Comparison of ENCODE assay signal across 8 mouse cellular contexts in the genomic region with DNA sequence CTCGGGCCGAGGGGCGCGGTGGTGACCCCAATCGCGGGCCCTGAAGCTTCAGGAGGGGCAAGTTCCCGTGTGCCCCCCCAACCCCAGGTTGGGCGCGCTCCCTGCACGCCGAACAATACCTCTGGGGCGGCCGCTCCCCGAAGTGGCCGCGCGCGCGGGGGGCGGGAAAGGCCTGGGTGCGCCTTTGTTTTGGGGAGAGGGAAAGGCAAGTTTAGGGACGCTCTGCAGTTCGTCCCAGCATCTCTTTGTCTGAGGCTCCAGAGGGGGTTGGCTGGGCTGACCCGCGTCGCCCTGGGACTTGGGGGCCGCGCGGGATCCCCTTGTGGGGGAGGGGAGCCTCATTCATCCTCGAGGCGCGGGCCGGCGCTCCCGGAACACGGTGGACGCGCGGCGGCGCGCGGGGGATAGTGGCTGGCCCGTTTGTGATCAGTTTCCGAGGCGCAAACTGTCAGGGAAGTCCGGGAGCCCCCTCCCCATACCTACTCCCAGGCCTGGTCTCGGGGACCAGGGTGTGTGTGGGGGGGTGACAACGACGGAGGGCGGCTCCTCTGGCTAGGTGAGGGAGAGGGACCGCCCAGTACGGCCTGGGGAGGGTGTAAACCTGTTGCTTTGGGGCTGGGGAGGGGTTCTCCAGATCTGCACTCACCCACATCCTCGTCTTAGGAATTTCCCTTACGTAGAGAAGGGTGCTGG. TPM values are rescaled to one million over a fixed set of nuclear protein-coding genes. Genes with fewer than 3 reads are reported as not detected.
DNase-seq lines count a peak whose midpoint lies in the region; ATAC-seq lines count a peak whose summit lies in the region.

No protein-coding gene starts in this region.

- H3K4me1 ChIP-seq in hindbrain, embryonic 14.5 days (replicated peaks; ENCODE audit: control insufficient read depth, insufficient read depth, low read length): peaks cover 16% of the 10 kb centered on the region; the same call in 1 of the 2 replicates

- 13% methylated on average over 45 of the region's 55 CpGs for WGBS in hindbrain, embryonic 14.5 days

- peak; percentile 57 for DNase-seq in NIH3T3 (ENCODE audit: low read depth)
- peak; percentile 37 for DNase-seq in cerebellum, adult 8-10 months
- DNase-seq in forelimb bud, embryonic 11.5 days (ENCODE audit: low read depth, low spot score): peak; percentile 31
- DNase-seq in hindbrain, embryonic 14.5 days (ENCODE audit: low spot score): peak; percentile 27
- DNase-seq in left cerebral cortex, postnatal 25 days (ENCODE audit: low spot score in 2 of 2): peak; percentile 15 to 25
- peak; percentile 60 for DNase-seq in mesoderm, embryonic 11.5 days (ENCODE audit: low read depth, low spot score)
- peak; percentile 4 for DNase-seq in skeletal muscle tissue, adult 2 months (ENCODE audit: low read depth, low spot score)

- peak; percentile 10; the same call in 1 of the 2 replicates for ATAC-seq in hindbrain, embryonic 14.5 days (ENCODE audit: low FRiP score)
- no peak for ATAC-seq in erythroid progenitor cell, adult 5-6 weeks (replicated peaks; ENCODE audit: low FRiP score, poor library complexity, severe bottlenecking)

- H3K27ac ChIP-seq in hindbrain, embryonic 14.5 days: peak overlapping the region; percentile 96

- peak overlapping the region; percentile 73 for H3K4me3 ChIP-seq in hindbrain, embryonic 14.5 days (replicated peaks; ENCODE audit: low read length)

- H3K9ac ChIP-seq in hindbrain, embryonic 14.5 days: peak overlapping the region; percentile 84

- H3K9me3 ChIP-seq in hindbrain, embryonic 14.5 days (ENCODE audit: control insufficient read depth, low read length): no peaks in the 10 kb centered on the region

- intact Hi-C loops in left cerebral cortex, postnatal 25 days (cut with DNase I): loop anchor here (2.0 to 10.0 kb wide), 4 partner anchors 71 to 187 kb away; no protein-coding TSS in a partner anchor

- no peaks in the 10 kb centered on the region for H3K36me3 ChIP-seq in hindbrain, embryonic 14.5 days (replicated peaks; ENCODE audit: control insufficient read depth, insufficient read depth)

- H3K4me2 ChIP-seq in hindbrain, embryonic 14.5 days (replicated peaks): peak overlapping the region; percentile 62

- H3K27me3 ChIP-seq in hindbrain, embryonic 14.5 days (ENCODE audit: control insufficient read depth, insufficient read depth, low read length): no peaks in the 10 kb centered on the region

RNA-seq across cellular contexts. Expression of gene Tbl1x, which starts 0.6 kb away (rescaled TPM):
- polyA plus RNA-seq in hindbrain, embryonic 14.5 days (2014; fragmentation: Nextera tagmentation; extraction: Ambion mirVana): 46.0 and 51.0 TPM in 2 replicates
- total RNA-seq in left cerebral cortex, postnatal 25 days (2021): 10 to 100 TPM; 50.7 to 51.2 TPM
- total RNA-seq in erythroid progenitor cell, adult 5-6 weeks (2015; ENCODE audit: low replicate concordance): 17.2 and 20.2 TPM in 2 replicates
- 8.3 and 9.4 TPM in 2 replicates for total RNA-seq in erythroid progenitor cell, adult 5-6 weeks (2017; ENCODE audit: low replicate concordance)

Comparison
In these comparisons a context has a peak if more than half of its experiments do, and no peak if none do; other contexts are left out.
1. DNase-seq: peak in every context shown above with its lines; median percentile 60 in mesoderm, embryonic 11.5 days; 57 in NIH3T3; 37 in cerebellum, adult 8-10 months; 31 in forelimb bud, embryonic 11.5 days; 27 in hindbrain, embryonic 14.5 days; 20 in left cerebral cortex, postnatal 25 days; 4 in skeletal muscle tissue, adult 2 months.